Mouse (Mus musculus): ENCODE results near the gene Olfr584. TPM values are rescaled to one million over a fixed set of nuclear protein-coding genes. Genes with fewer than 3 reads are reported as not detected.

Gene Olfr584
- total RNA-seq (2017), result not detected in 2 replicates

DNA sequence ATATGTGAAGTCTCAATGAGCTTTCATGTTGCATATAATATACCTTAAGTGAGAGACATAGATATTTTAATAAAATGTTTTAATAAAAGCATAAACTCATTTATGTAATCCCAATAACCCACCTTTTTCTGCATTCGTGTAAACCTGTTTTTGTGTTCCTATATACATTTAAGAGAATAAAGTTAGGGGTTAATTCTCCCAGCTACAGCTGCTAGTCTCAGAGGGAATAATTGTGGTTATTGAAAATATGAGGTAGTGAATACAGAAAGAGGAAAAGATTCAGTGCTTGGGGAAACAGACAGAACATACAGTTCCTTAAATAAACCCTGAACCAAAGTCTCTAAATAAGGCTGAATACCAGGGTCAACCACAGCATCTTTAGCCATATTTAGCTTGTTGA lies at the start of gene Olfr584:
TSS of gene Olfr584 (plus strand) at position 301 of the 400 bp plus-strand sequence.
- ATAC-seq (replicated peaks; ENCODE audit: low read depth, poor library complexity, severe bottlenecking), result no peak

DNA sequence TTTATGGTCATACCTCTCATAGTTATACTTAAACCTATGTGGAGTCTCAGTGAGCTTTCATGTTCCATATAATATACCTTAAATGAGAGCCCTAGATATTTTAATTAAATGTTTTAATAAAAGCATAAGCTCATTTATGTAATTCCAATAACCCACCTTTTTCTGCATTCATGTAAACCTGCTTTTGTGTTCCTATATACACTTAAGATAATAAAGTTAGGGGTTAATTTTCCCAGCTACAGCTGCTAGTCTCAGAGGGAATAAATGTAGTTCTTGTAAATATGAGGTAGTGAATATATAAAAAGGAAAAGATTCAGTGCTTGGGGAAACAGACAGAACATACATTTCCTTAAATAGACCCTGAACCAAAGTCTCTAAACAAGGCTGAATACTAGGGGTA lies 44.0 kb upstream of the Olfr584 start, which contains the start of gene Olfr582:
TSS of gene Olfr582 (plus strand) at position 301 of the 400 bp plus-strand sequence.
- no peak for ATAC-seq (replicated peaks; ENCODE audit: low read depth, poor library complexity, severe bottlenecking)

DNA sequence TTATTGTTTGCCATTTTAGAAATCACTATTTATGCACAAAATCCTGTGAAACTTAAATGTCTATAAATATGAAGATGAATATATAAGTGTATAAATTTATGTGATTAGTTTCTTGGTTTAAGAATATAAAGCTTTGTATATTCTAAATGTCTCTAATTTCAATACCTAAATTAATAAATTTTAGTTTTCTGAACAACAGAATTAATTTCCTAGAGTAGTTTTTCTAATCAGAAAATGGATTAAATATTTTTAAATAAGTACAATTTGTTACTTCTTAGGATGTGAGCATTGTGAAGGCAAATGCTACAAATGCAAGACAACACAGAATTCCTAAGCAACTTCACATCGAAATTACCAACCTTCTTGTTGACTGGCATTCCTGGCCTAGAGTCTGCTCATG lies 30.7 kb upstream of the Olfr584 start, which contains the start of gene Olfr583:
TSS of gene Olfr583 (plus strand) at position 301 of the 400 bp plus-strand sequence.
- ATAC-seq (replicated peaks; ENCODE audit: low read depth, poor library complexity, severe bottlenecking), result no peak

DNA sequence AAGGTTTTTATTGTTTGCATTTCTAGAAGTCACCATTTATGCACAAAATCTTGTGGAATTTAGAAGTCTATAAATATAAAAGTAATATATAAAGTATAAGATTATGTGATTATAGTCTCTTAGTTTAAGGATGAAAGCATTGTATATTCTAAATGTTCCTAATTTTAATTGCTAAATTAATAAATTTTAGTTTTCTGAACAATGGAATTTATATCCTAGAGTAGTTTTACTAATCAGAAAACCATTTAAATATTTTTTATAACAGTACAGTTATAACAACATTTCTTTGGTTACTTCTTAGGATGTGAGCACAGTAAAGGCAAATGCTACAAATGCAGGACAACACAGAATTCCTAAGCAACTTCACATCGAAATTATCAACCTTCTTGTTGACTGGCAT lies 15.7 kb downstream of the Olfr584 start, which contains the start of gene Olfr585:
TSS of gene Olfr585 (plus strand) at position 301 of the 400 bp plus-strand sequence.
- no peak for ATAC-seq (replicated peaks; ENCODE audit: low read depth, poor library complexity, severe bottlenecking)

DNA sequence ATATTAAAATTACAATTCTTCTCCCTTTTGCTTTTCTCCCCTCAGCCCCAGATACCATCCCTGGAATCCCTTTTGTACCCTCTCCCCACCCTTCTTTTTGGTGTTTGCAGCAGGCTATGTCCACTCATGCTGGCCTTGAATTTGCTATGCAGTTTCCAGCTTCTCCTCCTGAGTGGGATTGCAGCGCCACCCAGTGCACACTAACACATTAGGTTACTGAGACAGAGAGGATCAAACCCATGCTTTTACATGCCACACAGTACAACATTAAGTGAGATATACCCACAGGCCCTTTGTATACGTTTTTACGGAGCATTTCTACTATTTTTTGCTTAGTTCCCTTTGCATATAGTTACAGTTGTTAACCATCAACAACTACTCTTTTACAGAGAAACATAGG lies 37.7 kb downstream of the Olfr584 start:
- no peak for ATAC-seq (replicated peaks; ENCODE audit: low read depth, poor library complexity, severe bottlenecking)

DNA sequence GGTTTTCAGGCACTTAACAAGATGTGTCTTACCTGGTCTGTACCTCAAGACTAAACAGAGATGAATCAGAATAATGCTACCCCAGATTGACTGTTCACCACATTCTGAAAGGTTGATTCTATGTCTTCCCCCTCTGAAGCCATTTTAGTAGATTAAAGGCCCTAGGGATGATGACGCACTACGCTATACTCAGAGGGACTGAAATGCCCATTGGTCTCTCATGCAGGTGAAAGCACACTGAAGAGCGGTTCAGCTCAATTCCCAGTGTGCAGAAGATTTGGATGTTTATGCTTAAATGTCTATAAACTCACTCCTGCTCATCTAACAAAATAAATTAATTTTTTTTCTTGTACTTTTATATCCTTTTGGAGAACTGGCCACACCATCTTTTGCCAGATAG lies 43.9 kb downstream of the Olfr584 start, which contains the start of gene Olfr586:
TSS of gene Olfr586 (minus strand) at position 101 of the 400 bp plus-strand sequence.
- ATAC-seq (replicated peaks; ENCODE audit: low read depth, poor library complexity, severe bottlenecking), result no peak

Other genes with a start within 250 kb of the Olfr584 start
- gene Olfr566, start 223.1 kb upstream of the Olfr584 start, total RNA-seq (2017), result not detected in 2 replicates
- not detected in 2 replicates for gene Olfr568, start 204.8 kb upstream of the Olfr584 start, total RNA-seq (2017)
- not detected in 2 replicates for gene Olfr569, start 191.0 kb upstream of the Olfr584 start, total RNA-seq (2017)
- gene Olfr570, start 187.3 kb upstream of the Olfr584 start, total RNA-seq (2017), result not detected in 2 replicates
- not detected in 2 replicates for gene Olfr571, start 164.3 kb upstream of the Olfr584 start, total RNA-seq (2017)
- gene Olfr572, start 157.5 kb upstream of the Olfr584 start, total RNA-seq (2017), result not detected in 2 replicates
- not detected in 2 replicates for gene Olfr573-ps1, start 139.3 kb upstream of the Olfr584 start, total RNA-seq (2017)
- not detected in 2 replicates for gene Olfr574, start 133.4 kb upstream of the Olfr584 start, total RNA-seq (2017)
- not detected in 2 replicates for gene Olfr575, start 123.1 kb upstream of the Olfr584 start, total RNA-seq (2017)
- not detected in 2 replicates for gene Olfr576, start 119.2 kb upstream of the Olfr584 start, total RNA-seq (2017)
- gene Olfr577, start 105.9 kb upstream of the Olfr584 start, total RNA-seq (2017), result not detected in 2 replicates
- not detected in 2 replicates for gene Olfr578, start 92.6 kb upstream of the Olfr584 start, total RNA-seq (2017)
- not detected in 2 replicates for gene Olfr582, start 43.9 kb upstream of the Olfr584 start, total RNA-seq (2017)
- not detected in 2 replicates for gene Olfr583, start 30.6 kb upstream of the Olfr584 start, total RNA-seq (2017)
- not detected in 2 replicates for gene Olfr585, start 15.8 kb downstream of the Olfr584 start, total RNA-seq (2017)
- gene Olfr586, start 43.8 kb downstream of the Olfr584 start, total RNA-seq (2017), result not detected in 2 replicates
- not detected in 2 replicates for gene Olfr588-ps1, start 59.0 kb downstream of the Olfr584 start, total RNA-seq (2017)
- not detected in 2 replicates for gene Olfr589, start 74.5 kb downstream of the Olfr584 start, total RNA-seq (2017)
- gene Olfr591, start 96.5 kb downstream of the Olfr584 start, total RNA-seq (2017), result not detected in 2 replicates
- not detected in 2 replicates for gene Olfr592, start 102.9 kb downstream of the Olfr584 start, total RNA-seq (2017)
- gene Olfr593, start 130.0 kb downstream of the Olfr584 start, total RNA-seq (2017), result not detected in 2 replicates
- not detected in 2 replicates for gene Olfr594, start 135.1 kb downstream of the Olfr584 start, total RNA-seq (2017)
- not detected in 2 replicates for gene Usp17ld, start 170.6 kb downstream of the Olfr584 start, total RNA-seq (2017)
- not detected in 2 replicates for gene Olfr596, start 223.8 kb downstream of the Olfr584 start, total RNA-seq (2017)
- not detected in 2 replicates for gene Olfr597, start 234.4 kb downstream of the Olfr584 start, total RNA-seq (2017)
- gene Olfr598, start 241.7 kb downstream of the Olfr584 start, total RNA-seq (2017), result not detected in 2 replicates